Mouse (Mus musculus): Measurements from ENCODE around the gene Runx3. TPM values are rescaled to one million over a fixed set of nuclear protein-coding genes. Genes with fewer than 3 reads are reported as not detected.

Gene Runx3
- polyA plus RNA-seq, 1 experiment from 2014 or later, result 1.3 TPM

DNA sequence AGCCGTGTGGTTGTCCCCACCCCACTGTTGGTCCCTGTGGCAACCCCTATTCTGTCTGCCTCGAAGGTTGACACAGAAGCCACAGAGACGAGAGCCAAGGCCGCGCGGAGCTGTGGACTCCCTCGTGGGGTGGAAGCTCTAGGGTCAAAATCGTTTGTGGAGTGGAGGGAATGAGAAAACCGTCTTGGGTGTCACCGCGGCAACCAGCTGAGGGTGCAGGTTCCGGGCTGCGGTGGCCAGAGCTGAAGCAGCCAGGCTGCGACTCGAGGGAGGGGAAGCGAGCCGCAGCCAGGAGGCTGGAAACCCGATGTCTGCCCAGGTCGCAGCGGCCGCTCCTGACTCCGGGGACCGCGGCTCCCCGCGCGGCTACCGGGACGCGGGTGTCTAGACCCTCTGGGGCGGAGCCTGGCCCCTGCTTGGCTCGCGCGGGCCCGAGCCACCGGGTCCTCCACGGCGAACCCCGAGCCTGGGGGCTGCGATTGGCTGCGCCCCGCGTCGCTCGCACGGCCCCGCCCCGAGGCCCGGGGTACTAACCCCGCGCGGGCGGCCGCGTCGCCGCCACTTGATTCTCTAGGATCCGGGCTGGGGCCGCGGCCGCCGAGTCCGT is 31.6 kb downstream of the Runx3 start:
- Histone ChIP-seq H3K4me1 (peaks cover 27% of the 10 kb centered on the region), H3K4me2 (replicated peaks) (peak overlapping the region; percentile 59), H3K9me3 (no peaks in the 10 kb centered on the region), H3K36me3 (no peaks in the 10 kb centered on the region), H3K4me3 (peak overlapping the region; percentile 41), H3K27me3 (peaks cover 95% of the 10 kb centered on the region), H3K9ac (peak overlapping the region; percentile 53), H3K27ac (no peak overlapping the region)
- WGBS, result 1% methylated on average over 51 of the region's 63 CpGs
- ATAC-seq (ENCODE audit: insufficient number of reproducible peaks, insufficient read depth, low FRiP score, low TSS enrichment), result no peak

DNA sequence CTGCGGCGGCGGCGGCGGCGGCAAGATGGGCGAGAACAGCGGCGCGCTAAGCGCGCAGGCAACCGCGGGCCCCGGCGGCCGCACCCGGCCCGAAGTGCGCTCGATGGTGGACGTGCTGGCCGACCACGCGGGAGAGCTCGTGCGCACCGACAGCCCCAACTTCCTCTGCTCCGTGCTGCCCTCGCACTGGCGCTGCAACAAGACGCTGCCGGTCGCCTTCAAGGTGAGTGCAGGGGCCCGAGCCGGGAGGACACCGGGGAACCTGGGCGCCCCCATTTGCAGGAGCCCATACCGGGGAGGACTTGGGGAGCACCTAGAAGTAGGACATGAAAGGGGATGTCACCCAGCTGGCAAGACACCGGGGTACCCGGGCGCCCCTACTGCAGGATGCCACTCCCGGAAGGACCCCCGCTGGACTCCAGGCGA is 32.4 kb downstream of the Runx3 start:
- no peaks in the 10 kb centered on the region for H3K36me3 ChIP-seq
- H3K9me3 ChIP-seq, result no peaks in the 10 kb centered on the region
- H3K9ac ChIP-seq, result peak overlapping the region; percentile 53
- peak overlapping the region; percentile 41 for H3K4me3 ChIP-seq
- no peak for ATAC-seq (ENCODE audit: insufficient number of reproducible peaks, insufficient read depth, low FRiP score, low TSS enrichment)
- H3K27ac ChIP-seq, result no peak overlapping the region
- H3K4me1 ChIP-seq, result peaks cover 24% of the 10 kb centered on the region
- WGBS, result under 1% methylated on average over 45 of the region's 45 CpGs
- H3K27me3 ChIP-seq, result peaks cover 95% of the 10 kb centered on the region
- H3K4me2 ChIP-seq (replicated peaks), result peak overlapping the region; percentile 59

DNA sequence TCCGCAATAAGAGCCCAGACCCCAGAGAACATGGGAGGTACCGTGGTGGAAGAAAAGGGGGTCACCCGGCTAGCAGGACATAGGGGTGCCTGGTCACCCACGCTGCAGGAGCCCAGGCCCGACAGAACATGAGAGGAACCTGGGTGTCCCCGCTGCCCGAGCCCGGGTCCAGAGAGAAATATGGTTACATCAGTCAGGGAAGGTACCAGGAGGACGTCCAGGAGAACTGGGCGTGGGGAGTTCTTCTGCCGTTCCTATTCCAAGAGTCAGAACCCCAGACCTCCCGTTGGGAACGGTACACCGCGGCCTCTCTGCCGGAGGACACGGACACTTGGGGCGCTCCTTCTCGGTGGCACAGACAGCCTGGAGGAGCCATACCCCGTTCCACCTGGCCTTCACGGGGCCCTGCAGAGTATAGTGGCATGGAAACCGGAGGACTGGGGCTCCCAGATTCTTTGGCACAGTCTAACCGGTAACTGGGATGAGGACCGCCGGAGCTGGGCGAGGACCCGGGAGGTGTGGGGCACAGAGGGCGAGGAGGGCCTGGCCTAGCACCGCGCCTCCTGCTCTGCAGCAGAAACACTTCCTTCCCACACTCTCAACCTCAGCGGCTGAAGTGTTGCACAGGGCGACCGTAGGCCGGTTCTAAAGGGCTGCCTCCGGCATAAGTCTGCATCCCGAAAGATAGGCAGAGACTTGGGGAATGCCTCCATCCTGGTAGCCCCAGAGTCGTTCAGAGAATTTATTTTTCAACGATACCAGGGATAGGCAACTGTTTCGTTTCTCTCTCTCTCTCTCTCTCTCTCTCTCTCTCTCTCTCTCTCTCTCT is 33.0 kb downstream of the Runx3 start:
- H3K4me3 ChIP-seq, result peak overlapping the region; percentile 41
- H3K9ac ChIP-seq, result peak overlapping the region; percentile 53; the same call in 1 of the 2 replicates
- H3K36me3 ChIP-seq, result no peaks in the 10 kb centered on the region
- H3K27ac ChIP-seq, result no peak overlapping the region
- peaks cover 27% of the 10 kb centered on the region for H3K4me1 ChIP-seq
- H3K9me3 ChIP-seq, result no peaks in the 10 kb centered on the region
- whole genome bisulfite sequencing, result under 1% methylated on average over 39 of the region's 39 CpGs
- ATAC-seq (ENCODE audit: insufficient number of reproducible peaks, insufficient read depth, low FRiP score, low TSS enrichment), result no peak
- peak overlapping the region; percentile 59 for H3K4me2 ChIP-seq (replicated peaks)
- H3K27me3 ChIP-seq, result peaks cover 95% of the 10 kb centered on the region

DNA sequence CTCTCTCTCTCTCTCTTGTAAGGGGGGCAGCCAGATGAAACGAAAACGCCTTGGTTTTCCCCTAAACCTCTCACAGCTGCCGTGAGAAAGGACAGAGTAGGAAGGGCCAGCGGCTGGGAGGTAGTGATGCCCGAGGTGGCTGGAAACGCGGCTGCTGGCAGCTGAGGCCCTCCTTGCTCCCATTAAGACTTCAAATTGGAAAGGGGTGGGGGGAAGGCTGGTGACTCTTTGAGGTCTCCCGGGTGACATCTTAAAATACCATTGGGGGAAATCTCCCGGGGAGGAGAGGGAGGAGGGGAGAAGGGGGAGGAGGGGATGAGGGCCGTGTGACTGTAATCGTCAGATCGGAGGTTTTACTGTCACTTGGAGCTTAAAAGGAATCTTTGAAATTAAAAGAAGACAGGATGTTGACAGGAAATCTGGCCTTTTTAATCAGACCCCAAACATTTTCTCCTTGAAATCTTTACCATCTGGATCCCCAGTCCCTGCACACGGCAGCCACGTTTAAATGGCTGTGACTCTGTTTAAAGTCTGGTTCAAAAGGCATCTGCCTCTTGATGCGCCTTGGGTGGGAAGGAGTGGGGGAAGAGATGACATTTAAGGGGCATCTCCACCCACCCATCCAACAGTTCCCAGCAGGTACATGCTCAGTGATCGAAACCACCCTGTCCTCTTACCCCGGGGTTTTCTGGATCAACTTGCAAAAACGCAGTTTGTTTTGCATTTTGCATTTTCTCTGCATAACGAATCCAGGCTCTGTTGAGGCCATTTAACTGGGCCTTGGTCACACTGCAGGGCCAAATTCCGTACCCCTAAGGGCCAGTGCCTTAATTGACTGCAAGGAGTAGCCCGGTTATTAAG is 33.9 kb downstream of the Runx3 start:
- ATAC-seq (ENCODE audit: insufficient number of reproducible peaks, insufficient read depth, low FRiP score, low TSS enrichment), result no peak
- Histone ChIP-seq H3K4me1 (peaks cover 34% of the 10 kb centered on the region), H3K36me3 (no peaks in the 10 kb centered on the region), H3K4me2 (replicated peaks) (peak overlapping the region; percentile 59), H3K27ac (no peak overlapping the region), H3K27me3 (peaks cover 95% of the 10 kb centered on the region), H3K4me3 (peak overlapping the region; percentile 41), H3K9me3 (no peaks in the 10 kb centered on the region), H3K9ac (no peak overlapping the region)
- 2% methylated on average over 21 of the region's 21 CpGs for WGBS

DNA sequence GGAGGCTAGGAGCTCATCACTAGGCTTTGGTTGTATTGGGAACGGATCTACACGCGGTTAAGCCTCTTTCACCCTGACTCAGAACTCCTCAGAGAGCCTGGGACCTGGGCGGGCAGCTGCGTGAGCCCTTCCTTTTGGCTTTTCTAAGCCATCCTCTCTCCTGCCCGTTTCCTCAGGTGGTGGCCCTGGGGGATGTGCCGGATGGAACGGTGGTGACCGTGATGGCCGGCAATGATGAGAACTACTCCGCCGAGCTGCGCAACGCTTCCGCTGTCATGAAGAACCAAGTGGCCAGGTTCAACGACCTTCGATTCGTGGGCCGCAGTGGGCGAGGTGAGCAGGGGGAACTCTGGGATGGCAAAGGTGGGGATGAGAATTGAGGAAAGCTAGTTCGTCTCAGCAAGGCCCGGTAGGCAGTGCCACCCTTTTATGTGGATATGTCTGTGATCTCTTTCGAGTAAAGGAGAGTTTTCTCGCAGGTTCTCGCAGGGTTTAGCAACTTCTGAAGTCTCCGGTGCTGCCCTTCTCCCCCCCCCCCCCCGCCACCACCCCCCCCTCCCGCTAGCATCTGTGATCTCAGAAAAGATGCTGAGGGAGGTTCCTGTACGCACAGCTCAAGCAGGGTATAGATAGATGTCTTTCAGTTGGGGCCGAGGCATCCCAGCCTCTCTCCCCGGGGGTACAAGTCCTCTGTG is 34.8 kb downstream of the Runx3 start:
- no peak overlapping the region for H3K27ac ChIP-seq
- no peak overlapping the region for H3K9ac ChIP-seq
- H3K4me2 ChIP-seq (replicated peaks), result peak overlapping the region; percentile 25
- peaks cover 90% of the 10 kb centered on the region for H3K27me3 ChIP-seq
- no peaks in the 10 kb centered on the region for H3K36me3 ChIP-seq
- WGBS, result 1% methylated on average over 31 of the region's 31 CpGs
- H3K4me1 ChIP-seq, result peaks cover 34% of the 10 kb centered on the region
- H3K4me3 ChIP-seq, result peak overlapping the region; percentile 14; the same call in 1 of the 2 replicates
- no peaks in the 10 kb centered on the region for H3K9me3 ChIP-seq
- no peak for ATAC-seq (ENCODE audit: insufficient number of reproducible peaks, insufficient read depth, low FRiP score, low TSS enrichment)

DNA sequence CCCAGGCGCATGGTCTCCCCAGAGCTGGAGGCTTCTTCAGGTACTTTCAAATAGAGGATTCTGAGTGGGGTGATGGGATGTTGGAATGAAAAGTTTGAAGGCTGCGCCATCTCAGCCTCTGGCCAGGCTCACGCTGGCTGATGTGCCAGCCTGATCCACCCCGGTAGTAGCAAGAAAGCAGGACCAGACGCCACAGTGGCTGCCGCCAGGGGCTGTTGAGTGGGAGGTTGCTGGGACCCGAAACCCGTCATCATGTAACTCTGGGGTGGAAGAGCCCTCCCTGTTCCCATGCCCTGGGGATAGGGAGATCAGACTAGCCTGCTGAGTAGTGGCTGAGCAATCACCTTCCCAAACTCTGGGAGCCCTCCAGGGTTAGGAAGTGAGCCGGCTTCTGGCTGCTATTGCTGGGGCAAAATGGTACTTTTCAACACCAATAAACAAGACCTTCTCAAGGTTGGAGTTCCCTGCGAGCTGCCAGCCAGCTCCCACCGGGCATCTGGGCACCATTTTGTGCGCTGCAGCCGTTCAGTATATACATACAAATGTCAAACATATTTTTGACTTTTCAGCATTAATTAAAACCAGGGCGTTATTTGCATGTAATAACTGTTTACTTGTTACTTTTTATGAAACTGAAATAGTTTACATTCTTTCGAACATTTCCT is 35.5 kb downstream of the Runx3 start:
- Histone ChIP-seq H3K27ac (no peak overlapping the region), H3K4me1 (peaks cover 34% of the 10 kb centered on the region), H3K27me3 (peaks cover 89% of the 10 kb centered on the region), H3K36me3 (no peaks in the 10 kb centered on the region), H3K9ac (no peak overlapping the region), H3K9me3 (no peaks in the 10 kb centered on the region), H3K4me2 (replicated peaks) (peak overlapping the region; percentile 20; the same call in 1 of the 2 replicates), H3K4me3 (0 out of 2 replicates have a peak overlapping the region, but pooled peaks have one; percentile 3)
- WGBS, result 5% methylated on average over 15 of the region's 15 CpGs
- ATAC-seq (ENCODE audit: insufficient number of reproducible peaks, insufficient read depth, low FRiP score, low TSS enrichment), result no peak

DNA sequence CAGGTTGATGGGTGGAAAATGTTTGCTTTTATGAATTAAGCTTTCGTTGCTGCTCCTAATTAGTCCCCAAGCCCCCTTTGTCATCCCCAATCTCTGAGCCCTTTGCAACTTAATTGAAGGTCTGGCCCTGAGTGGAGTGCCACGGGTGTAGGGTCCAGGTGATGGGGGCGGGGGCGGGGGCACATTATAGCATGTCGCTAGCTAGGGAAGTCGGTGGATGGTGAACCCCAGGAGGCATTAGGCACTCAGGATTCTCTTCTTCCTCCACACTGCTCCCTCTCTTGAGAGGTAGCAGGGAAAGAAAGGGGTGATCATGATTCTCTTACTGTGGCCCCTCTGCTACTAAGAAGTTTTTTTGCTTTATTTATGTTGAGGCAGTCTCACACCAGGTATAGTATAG is 36.1 kb downstream of the Runx3 start:
- H3K4me2 ChIP-seq (replicated peaks), result no peak overlapping the region
- ATAC-seq (ENCODE audit: insufficient number of reproducible peaks, insufficient read depth, low FRiP score, low TSS enrichment), result no peak
- H3K9me3 ChIP-seq, result no peaks in the 10 kb centered on the region
- H3K27me3 ChIP-seq, result peaks cover 83% of the 10 kb centered on the region
- H3K36me3 ChIP-seq, result no peaks in the 10 kb centered on the region
- H3K4me3 ChIP-seq, result no peak overlapping the region
- peaks cover 34% of the 10 kb centered on the region for H3K4me1 ChIP-seq
- no peak overlapping the region for H3K9ac ChIP-seq
- 4% methylated on average over 6 of the region's 6 CpGs for WGBS
- H3K27ac ChIP-seq, result no peak overlapping the region

DNA sequence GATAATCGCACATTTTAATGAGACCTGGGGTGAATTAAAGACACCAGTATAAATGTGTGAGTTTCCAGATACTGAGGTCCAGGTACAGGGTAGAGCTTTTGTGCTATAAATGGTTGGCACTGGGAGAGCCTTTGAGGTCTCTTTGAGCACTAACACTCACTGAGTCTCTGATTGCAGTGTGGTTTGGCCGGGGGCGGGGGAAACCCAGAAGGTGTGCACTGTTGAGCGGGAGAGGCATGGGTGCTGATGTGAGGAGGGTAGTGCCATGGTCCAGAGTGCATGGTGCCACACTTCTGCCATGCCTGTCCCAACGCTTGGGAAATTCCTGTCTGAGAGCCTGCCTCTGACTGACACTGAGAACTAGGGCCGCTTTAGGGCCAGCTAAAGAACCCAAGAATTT is 36.9 kb downstream of the Runx3 start:
- H3K36me3 ChIP-seq, result no peaks in the 10 kb centered on the region

DNA sequence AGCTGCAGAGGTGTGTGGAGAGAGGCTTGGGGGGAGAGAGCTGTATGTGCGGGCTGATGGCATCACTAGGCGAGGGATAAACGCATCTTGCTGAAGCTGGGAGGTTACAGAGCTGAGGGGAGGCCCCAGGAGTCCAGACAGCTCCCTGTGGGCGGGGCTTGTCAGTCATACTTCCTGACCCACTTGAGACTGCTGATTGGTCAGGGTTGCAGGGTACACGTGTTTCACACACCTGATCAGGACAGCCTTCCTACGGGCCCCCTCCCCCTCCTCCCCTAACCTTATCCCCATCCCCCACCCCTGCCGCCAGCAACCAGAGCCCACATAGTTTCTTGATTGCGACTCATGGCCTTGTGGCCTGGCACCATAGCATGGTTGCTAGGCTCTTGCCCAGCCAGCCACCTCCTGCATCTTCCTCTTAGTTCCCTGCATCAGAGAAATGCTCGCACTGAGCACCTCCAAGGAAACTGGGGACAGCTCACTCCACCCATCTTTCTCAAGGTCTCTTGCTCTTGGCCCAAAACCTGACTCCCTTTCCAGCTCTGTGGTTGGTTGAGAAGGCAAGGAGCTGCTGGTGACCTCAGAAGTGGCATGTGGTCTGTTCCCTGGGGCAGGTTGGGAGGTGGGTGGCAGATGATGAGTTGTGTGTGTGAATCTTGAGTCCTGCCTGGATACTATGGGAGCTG is 38.4 kb downstream of the Runx3 start:
- Histone ChIP-seq H3K9me3 (no peaks in the 10 kb centered on the region), H3K4me3 (no peak overlapping the region), H3K4me2 (replicated peaks) (no peak overlapping the region), H3K9ac (no peak overlapping the region), H3K27me3 (peaks cover 68% of the 10 kb centered on the region), H3K4me1 (peaks cover 29% of the 10 kb centered on the region), H3K27ac (no peak overlapping the region), H3K36me3 (no peaks in the 10 kb centered on the region)
- WGBS, result 6% methylated on average over 9 of the region's 9 CpGs
- ATAC-seq (ENCODE audit: insufficient number of reproducible peaks, insufficient read depth, low FRiP score, low TSS enrichment), result no peak

More for the DNA sequence above, 36.9 kb downstream of the Runx3 start:
- Histone ChIP-seq H3K9me3 (no peaks in the 10 kb centered on the region), H3K27me3 (peaks cover 75% of the 10 kb centered on the region), H3K9ac (no peak overlapping the region), H3K4me2 (replicated peaks) (no peak overlapping the region), H3K4me1 (peaks cover 34% of the 10 kb centered on the region), H3K27ac (no peak overlapping the region), H3K4me3 (no peak overlapping the region)
- WGBS, result 7% methylated on average over 6 of the region's 6 CpGs
- ATAC-seq (ENCODE audit: insufficient number of reproducible peaks, insufficient read depth, low FRiP score, low TSS enrichment), result no peak

DNA sequence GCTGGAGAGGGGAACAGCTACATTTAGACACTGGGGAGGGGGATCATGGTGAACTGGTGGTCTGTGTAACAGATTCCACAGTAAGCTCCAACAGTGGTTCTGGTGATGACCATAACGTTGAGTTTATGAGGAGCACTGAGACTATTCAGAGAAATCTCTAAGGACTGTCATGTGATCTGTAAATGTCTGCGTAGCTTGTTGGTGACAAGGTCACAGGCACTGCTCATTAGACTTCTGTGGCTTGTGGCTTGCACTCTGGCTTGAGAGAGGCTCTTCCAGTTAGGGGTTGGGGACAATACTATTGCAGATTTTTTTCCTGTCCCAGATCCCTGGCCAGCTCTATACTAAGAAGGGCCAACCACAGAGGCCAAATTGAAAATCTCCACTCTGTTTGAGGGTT is 39.2 kb downstream of the Runx3 start:
- H3K9me3 ChIP-seq, result no peaks in the 10 kb centered on the region
- H3K4me1 ChIP-seq, result peaks cover 29% of the 10 kb centered on the region
- no peak for ATAC-seq (ENCODE audit: insufficient number of reproducible peaks, insufficient read depth, low FRiP score, low TSS enrichment)
- WGBS, result 39% methylated on average over 2 of the region's 2 CpGs
- H3K36me3 ChIP-seq, result no peaks in the 10 kb centered on the region
- no peak overlapping the region for H3K4me3 ChIP-seq
- no peak overlapping the region for H3K27ac ChIP-seq
- H3K27me3 ChIP-seq, result peaks cover 72% of the 10 kb centered on the region
- no peak overlapping the region for H3K4me2 ChIP-seq (replicated peaks)
- H3K9ac ChIP-seq, result no peak overlapping the region
